Mouse (Mus musculus): ENCODE results near the gene Mapk1ip1. TPM values are rescaled to one million over a fixed set of nuclear protein-coding genes. Genes with fewer than 3 reads are reported as not detected.
A peak's percentile ranks its signal among the peaks of the same experiment; 100 is the strongest.

Mapk1ip1 gene
- polyA plus RNA-seq, 1 experiment from 2014 or later = 12.7 TPM

DNA sequence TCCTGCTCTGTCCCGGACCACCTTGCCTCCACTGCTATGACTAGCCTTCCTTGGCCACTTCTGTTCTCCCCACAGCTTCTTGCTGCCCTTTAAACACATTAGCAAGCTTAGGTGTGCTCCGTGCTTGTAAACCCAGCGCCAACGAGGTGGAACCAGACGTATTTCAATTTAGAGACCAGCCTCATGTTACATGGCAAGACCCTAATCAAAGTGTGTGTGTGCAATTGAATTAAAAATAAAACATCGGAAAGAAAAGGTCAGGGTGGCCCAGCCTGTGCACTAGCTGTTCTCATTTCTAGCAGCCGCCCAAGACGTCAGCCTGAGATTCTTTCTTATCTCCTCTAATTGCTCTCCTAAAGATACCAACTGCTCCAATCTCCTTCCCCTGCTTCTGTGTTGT, 962 bp downstream of the Mapk1ip1 start:
- 22% methylated on average over 8 of the region's 8 CpGs for WGBS
- no peak overlapping the region for H3K27ac ChIP-seq (ENCODE audit: low read depth, low read length)
- peak overlapping the region; percentile 93; the same call in 1 of the 2 replicates for H3K9ac ChIP-seq (ENCODE audit: low read depth, low read length)
- no peak for ATAC-seq (ENCODE audit: low FRiP score, low TSS enrichment)
- no peaks in the 10 kb centered on the region for H3K27me3 ChIP-seq (ENCODE audit: control insufficient read depth, insufficient read depth, low read length)
- peak overlapping the region; percentile 65 for H3K4me2 ChIP-seq (replicated peaks; ENCODE audit: low read depth, low read length)
- peaks cover 21% of the 10 kb centered on the region for H3K4me1 ChIP-seq (ENCODE audit: control insufficient read depth, insufficient read depth, low read length)
- no peaks in the 10 kb centered on the region for H3K9me3 ChIP-seq (ENCODE audit: control insufficient read depth, low read length)
- H3K4me3 ChIP-seq (ENCODE audit: low read length) = peak overlapping the region; percentile 96
- peaks cover 5% of the 10 kb centered on the region; the same call in 1 of the 2 replicates for H3K36me3 ChIP-seq (ENCODE audit: control insufficient read depth, insufficient read depth, low read length)

GRCm38 (mm10) chr7:138843421-138843820, 2.7 kb downstream of the Mapk1ip1 start:
- Histone ChIP-seq H3K27ac (ENCODE audit: low read depth, low read length) (no peak overlapping the region), H3K27me3 (ENCODE audit: control insufficient read depth, insufficient read depth, low read length) (no peaks in the 10 kb centered on the region), H3K9me3 (ENCODE audit: control insufficient read depth, low read length) (no peaks in the 10 kb centered on the region), H3K4me1 (ENCODE audit: control insufficient read depth, insufficient read depth, low read length) (peaks cover 21% of the 10 kb centered on the region), H3K36me3 (ENCODE audit: control insufficient read depth, insufficient read depth, low read length) (peaks cover 2% of the 10 kb centered on the region; the same call in 1 of the 2 replicates), H3K4me2 (replicated peaks; ENCODE audit: low read depth, low read length) (no peak overlapping the region), H3K9ac (ENCODE audit: low read depth, low read length) (no peak overlapping the region), H3K4me3 (ENCODE audit: low read length) (no peak overlapping the region)
- WGBS = 85% methylated on average over 4 of the region's 4 CpGs
- no peak for ATAC-seq (ENCODE audit: low FRiP score, low TSS enrichment)

DNA sequence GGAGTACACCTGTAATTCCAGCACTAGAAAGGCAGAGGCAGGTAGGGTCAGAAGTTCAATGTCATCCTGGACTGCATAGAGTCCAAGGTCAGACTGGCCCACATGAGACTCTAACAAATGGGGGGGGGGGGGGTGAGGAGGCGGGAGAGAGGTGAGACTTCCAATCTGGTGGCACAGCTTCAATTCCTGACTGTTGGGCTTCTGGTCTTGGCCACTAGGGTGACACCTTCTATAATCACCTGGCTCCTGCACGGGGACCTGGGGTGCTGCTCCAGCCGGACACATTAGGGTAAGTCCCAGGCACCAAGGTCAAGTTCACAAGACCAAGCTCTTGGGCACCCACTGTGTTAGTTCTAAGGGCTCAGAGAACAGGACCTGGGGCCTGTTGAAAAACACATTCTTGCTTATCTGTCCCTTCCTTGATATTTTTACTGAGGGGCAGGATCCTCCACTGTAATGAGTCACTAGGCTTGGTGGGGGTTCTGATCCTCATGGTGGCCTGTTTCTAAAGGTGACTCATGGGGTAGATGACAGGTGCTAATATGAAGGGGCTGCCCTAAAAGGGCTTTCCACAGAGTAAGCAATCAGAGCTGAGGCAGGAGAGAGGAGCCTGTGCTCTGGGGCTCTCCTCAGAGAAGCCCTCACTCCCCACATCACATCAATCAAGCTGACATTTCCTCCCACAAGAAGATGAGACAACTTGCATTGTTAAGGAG, 4.5 kb downstream of the Mapk1ip1 start:
- Histone ChIP-seq H3K27me3 (ENCODE audit: control insufficient read depth, insufficient read depth, low read length) (no peaks in the 10 kb centered on the region), H3K36me3 (ENCODE audit: control insufficient read depth, insufficient read depth, low read length) (peaks cover 2% of the 10 kb centered on the region; the same call in 1 of the 2 replicates), H3K9me3 (ENCODE audit: control insufficient read depth, low read length) (no peaks in the 10 kb centered on the region), H3K27ac (ENCODE audit: low read depth, low read length) (no peak overlapping the region), H3K4me1 (ENCODE audit: control insufficient read depth, insufficient read depth, low read length) (peaks cover 9% of the 10 kb centered on the region), H3K9ac (ENCODE audit: low read depth, low read length) (no peak overlapping the region), H3K4me2 (replicated peaks; ENCODE audit: low read depth, low read length) (no peak overlapping the region), H3K4me3 (ENCODE audit: low read length) (no peak overlapping the region)
- WGBS = 49% methylated on average over 3 of the region's 3 CpGs
- no peak for ATAC-seq (ENCODE audit: low FRiP score, low TSS enrichment)

- 0 out of 2 replicates have a peak, but pooled peaks have one; percentile 53 for ATAC-seq (ENCODE audit: low FRiP score, low TSS enrichment)
- Histone ChIP-seq H3K9ac (ENCODE audit: low read depth, low read length) (no peak overlapping the region), H3K36me3 (ENCODE audit: control insufficient read depth, insufficient read depth, low read length) (peaks cover 6% of the 10 kb centered on the region), H3K4me3 (ENCODE audit: low read length) (no peak overlapping the region), H3K4me2 (replicated peaks; ENCODE audit: low read depth, low read length) (no peak overlapping the region), H3K9me3 (ENCODE audit: control insufficient read depth, low read length) (no peaks in the 10 kb centered on the region), H3K4me1 (ENCODE audit: control insufficient read depth, insufficient read depth, low read length) (peaks cover 9% of the 10 kb centered on the region), H3K27me3 (ENCODE audit: control insufficient read depth, insufficient read depth, low read length) (no peaks in the 10 kb centered on the region), H3K27ac (ENCODE audit: low read depth, low read length) (no peak overlapping the region)
- WGBS = 25% methylated on average over 4 of the region's 4 CpGs
These were observed 5.5 kb downstream of the Mapk1ip1 start for GRCm38 (mm10) chr7:138840594-138841021.

- H3K4me3 ChIP-seq (ENCODE audit: low read length) = no peak overlapping the region
- no peaks in the 10 kb centered on the region for H3K9me3 ChIP-seq (ENCODE audit: control insufficient read depth, low read length)
- no peaks in the 10 kb centered on the region for H3K4me1 ChIP-seq (ENCODE audit: control insufficient read depth, insufficient read depth, low read length)
- H3K9ac ChIP-seq (ENCODE audit: low read depth, low read length) = no peak overlapping the region
- H3K4me2 ChIP-seq (replicated peaks; ENCODE audit: low read depth, low read length) = no peak overlapping the region
- H3K36me3 ChIP-seq (ENCODE audit: control insufficient read depth, insufficient read depth, low read length) = peaks cover 6% of the 10 kb centered on the region
- 94% methylated on average over 3 of the region's 3 CpGs for WGBS
- no peak overlapping the region for H3K27ac ChIP-seq (ENCODE audit: low read depth, low read length)
- no peak for ATAC-seq (ENCODE audit: low FRiP score, low TSS enrichment)
- no peaks in the 10 kb centered on the region for H3K27me3 ChIP-seq (ENCODE audit: control insufficient read depth, insufficient read depth, low read length)
These were observed 11.0 kb downstream of the Mapk1ip1 start for GRCm38 (mm10) chr7:138835028-138835427.

DNA sequence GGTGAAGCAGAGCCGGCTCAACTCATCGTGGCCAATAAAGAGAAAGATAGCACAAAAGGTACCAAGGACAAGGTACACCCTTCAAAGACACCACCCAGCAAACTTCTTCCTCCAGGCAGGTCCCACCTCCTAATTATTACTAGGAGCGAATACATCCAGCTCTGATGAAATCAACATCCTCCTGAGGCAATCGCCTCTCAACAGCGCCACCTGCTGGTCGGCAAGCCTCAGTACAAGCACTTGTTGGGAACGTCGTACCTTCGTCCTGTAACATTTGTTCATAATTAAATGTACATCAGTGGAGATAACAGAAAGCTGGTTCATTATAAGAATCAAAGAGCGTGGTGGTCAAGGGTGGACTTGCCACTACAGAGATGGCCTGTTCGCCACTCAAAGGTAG, 18.3 kb downstream of the Mapk1ip1 start:
- no peak overlapping the region for H3K9ac ChIP-seq (ENCODE audit: low read depth, low read length)
- WGBS = 20% methylated on average over 11 of the region's 11 CpGs
- no peak for ATAC-seq (ENCODE audit: low FRiP score, low TSS enrichment)
- no peaks in the 10 kb centered on the region for H3K27me3 ChIP-seq (ENCODE audit: control insufficient read depth, insufficient read depth, low read length)
- H3K4me1 ChIP-seq (ENCODE audit: control insufficient read depth, insufficient read depth, low read length) = no peaks in the 10 kb centered on the region
- no peak overlapping the region for H3K4me2 ChIP-seq (replicated peaks; ENCODE audit: low read depth, low read length)
- H3K9me3 ChIP-seq (ENCODE audit: control insufficient read depth, low read length) = no peaks in the 10 kb centered on the region
- no peak overlapping the region for H3K27ac ChIP-seq (ENCODE audit: low read depth, low read length)
- no peak overlapping the region for H3K4me3 ChIP-seq (ENCODE audit: low read length)
- H3K36me3 ChIP-seq (ENCODE audit: control insufficient read depth, insufficient read depth, low read length) = no peaks in the 10 kb centered on the region

- no peak for ATAC-seq (ENCODE audit: low FRiP score, low TSS enrichment)
- Histone ChIP-seq H3K9ac (ENCODE audit: low read depth, low read length) (no peak overlapping the region), H3K4me2 (replicated peaks; ENCODE audit: low read depth, low read length) (no peak overlapping the region), H3K27ac (ENCODE audit: low read depth, low read length) (no peak overlapping the region), H3K9me3 (ENCODE audit: control insufficient read depth, low read length) (no peaks in the 10 kb centered on the region), H3K36me3 (ENCODE audit: control insufficient read depth, insufficient read depth, low read length) (no peaks in the 10 kb centered on the region), H3K4me3 (ENCODE audit: low read length) (no peak overlapping the region), H3K4me1 (ENCODE audit: control insufficient read depth, insufficient read depth, low read length) (no peaks in the 10 kb centered on the region), H3K27me3 (ENCODE audit: control insufficient read depth, insufficient read depth, low read length) (no peaks in the 10 kb centered on the region)
- 80% methylated on average over 19 of the region's 19 CpGs for WGBS
These were observed 20.9 kb downstream of the Mapk1ip1 start for GRCm38 (mm10) chr7:138824995-138825756.

DNA sequence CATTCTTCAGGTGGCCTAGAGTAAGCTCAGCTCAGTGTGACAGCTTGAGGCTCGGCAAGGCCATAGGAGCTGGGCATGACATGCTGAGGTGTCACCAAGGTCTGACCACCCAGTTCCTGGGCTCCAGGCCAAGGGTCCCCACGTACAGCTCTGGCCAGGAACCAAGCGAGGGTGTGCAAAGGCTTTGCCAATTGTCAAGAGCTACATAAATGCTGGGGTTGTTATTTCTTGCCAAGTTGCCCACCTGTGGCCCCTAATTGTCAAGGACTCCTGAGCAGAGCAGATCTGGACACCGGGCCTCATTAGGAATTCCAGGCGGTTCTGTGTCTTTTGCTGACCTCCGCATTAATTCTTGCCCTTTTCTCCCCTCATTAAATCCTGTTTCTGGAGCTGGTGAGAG, 21.6 kb downstream of the Mapk1ip1 start:
- H3K4me1 ChIP-seq (ENCODE audit: control insufficient read depth, insufficient read depth, low read length) = no peaks in the 10 kb centered on the region
- no peak overlapping the region for H3K9ac ChIP-seq (ENCODE audit: low read depth, low read length)
- no peaks in the 10 kb centered on the region for H3K27me3 ChIP-seq (ENCODE audit: control insufficient read depth, insufficient read depth, low read length)
- no peak overlapping the region for H3K4me2 ChIP-seq (replicated peaks; ENCODE audit: low read depth, low read length)
- H3K27ac ChIP-seq (ENCODE audit: low read depth, low read length) = no peak overlapping the region
- no peaks in the 10 kb centered on the region for H3K9me3 ChIP-seq (ENCODE audit: control insufficient read depth, low read length)
- ATAC-seq (ENCODE audit: low FRiP score, low TSS enrichment) = no peak
- H3K4me3 ChIP-seq (ENCODE audit: low read length) = no peak overlapping the region
- WGBS = 77% methylated on average over 6 of the region's 6 CpGs
- no peaks in the 10 kb centered on the region for H3K36me3 ChIP-seq (ENCODE audit: control insufficient read depth, insufficient read depth, low read length)

GRCm38 (mm10) chr7:138818314-138818713, 27.8 kb downstream of the Mapk1ip1 start:
- H3K4me1 ChIP-seq (ENCODE audit: control insufficient read depth, insufficient read depth, low read length) = no peaks in the 10 kb centered on the region
- 61% methylated on average over 4 of the region's 4 CpGs for WGBS
- no peak overlapping the region for H3K4me3 ChIP-seq (ENCODE audit: low read length)
- H3K9me3 ChIP-seq (ENCODE audit: control insufficient read depth, low read length) = no peaks in the 10 kb centered on the region
- H3K36me3 ChIP-seq (ENCODE audit: control insufficient read depth, insufficient read depth, low read length) = no peaks in the 10 kb centered on the region
- no peak for ATAC-seq (ENCODE audit: low FRiP score, low TSS enrichment)
- H3K9ac ChIP-seq (ENCODE audit: low read depth, low read length) = no peak overlapping the region
- H3K27ac ChIP-seq (ENCODE audit: low read depth, low read length) = no peak overlapping the region
- no peaks in the 10 kb centered on the region; the same call in 1 of the 2 replicates for H3K27me3 ChIP-seq (ENCODE audit: control insufficient read depth, insufficient read depth, low read length)
- H3K4me2 ChIP-seq (replicated peaks; ENCODE audit: low read depth, low read length) = no peak overlapping the region
